Mouse (Mus musculus) intestine, embryonic 15.5 days (tissue): ENCODE results near the gene Tdrd9. TPM values are rescaled to one million over a fixed set of nuclear protein-coding genes. Genes with fewer than 3 reads are reported as not detected.
"Not testable (repeated sequence)": the region's sequence is repeated elsewhere in the genome, so short reads cannot be mapped to it uniquely, and the experiment has no call there.

Source experiments
- ATAC-seq: fragments of 200-750 bp; cut with Nextera tagmentation; 2 replicates; pipeline ENCODE4 v1.8.0; 2017; ENCODE audit warnings: moderate TSS enrichment, moderate library complexity
- H3K27ac ChIP-seq: fragments of 300-500 bp; sonication (generic); 2 replicates; pipeline ENCODE4 v1.5.1; 2015; ENCODE audit warnings: mild to moderate bottlenecking, inconsistent platforms
- H3K27me3 ChIP-seq: fragments of 300-500 bp; sonication (generic); replicated peaks from 2 replicates; pipeline ENCODE4 v1.6.1; 2015; ENCODE audit warnings: inconsistent platforms
- H3K36me3 ChIP-seq: fragments of 300-500 bp; sonication (generic); 2 replicates; pipeline ENCODE4 v1.6.1; 2015; ENCODE audit warnings: inconsistent platforms
- H3K4me1 ChIP-seq: fragments of 300-500 bp; sonication (generic); replicated peaks from 2 replicates; pipeline ENCODE4 v1.6.1; 2015; ENCODE audit warnings: inconsistent platforms
- H3K4me2 ChIP-seq: fragments of 300-500 bp; sonication (generic); replicated peaks from 2 replicates; pipeline ENCODE4 v1.6.1; 2015; ENCODE audit warnings: mild to moderate bottlenecking, inconsistent platforms
- H3K4me3 ChIP-seq: fragments of 300-500 bp; sonication (generic); replicated peaks from 2 replicates; pipeline ENCODE4 v1.5.1; 2015; ENCODE audit warnings: inconsistent platforms
- H3K9ac ChIP-seq: fragments of 300-500 bp; sonication (generic); 2 replicates; pipeline ENCODE4 v1.6.1; 2015; ENCODE audit warnings: inconsistent platforms
- H3K9me3 ChIP-seq: fragments of 300-500 bp; sonication (generic); 2 replicates; pipeline ENCODE4 v1.6.1; 2016; ENCODE audit warnings: inconsistent platforms
- WGBS: fragments of 180-500 bp; shearing (Covaris S2); methylation state at CpG from one replicate; pipeline ENCODE4 v1.1.7; 2015; 5-methylcytosine and 5-hydroxymethylcytosine counted together
- polyA plus RNA-seq: library from polyadenylated mRNA; unstranded; fragments of >200 nt; fragmentation: Nextera tagmentation; extraction: Ambion mirVana; gene quantifications from 2 replicates; pipeline ENCODE4 v1.2.1, GENCODE M21; 2015

Tdrd9 gene
- polyA plus RNA-seq, 1 experiment from 2014 or later, result 0.46 TPM

- H3K4me3 ChIP-seq, H3K27me3 ChIP-seq, H3K9me3 ChIP-seq, H3K9ac ChIP-seq, H3K36me3 ChIP-seq: not testable (repeated sequence)
- WGBS, result 47% methylated on average over 18 of the region's 20 CpGs
- Histone ChIP-seq H3K27ac (peak overlapping the region; percentile 83), H3K4me1 (peaks cover 35% of the 10 kb centered on the region), H3K4me2 (peak overlapping the region; percentile 33)
- ATAC-seq, result peak; percentile 72
Measured at GRCm38 (mm10) chr12:111944065-111944987, 27.0 kb upstream of the Tdrd9 start.

DNA sequence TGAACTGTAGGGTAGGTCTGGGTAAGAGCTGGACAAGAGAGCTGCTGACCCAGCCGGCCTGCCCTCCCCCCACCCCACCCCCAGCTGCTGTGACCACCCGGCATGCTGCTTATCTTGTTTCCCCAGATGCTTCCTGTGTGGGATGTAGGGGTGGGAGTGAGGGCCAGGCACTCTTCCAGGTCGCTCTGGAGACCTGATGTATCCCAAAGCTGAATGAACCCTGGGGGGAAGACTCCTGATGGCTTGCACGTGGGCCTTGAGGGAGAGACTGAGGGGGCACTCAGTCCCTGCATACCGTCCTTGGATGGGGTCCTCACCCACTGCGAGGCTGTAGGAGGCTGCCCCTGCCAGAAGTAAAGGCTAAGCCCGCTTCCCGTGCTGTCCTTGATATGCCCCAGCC lies 26.2 kb upstream of the Tdrd9 start:
- 33% methylated on average over 8 of the region's 8 CpGs for WGBS
- no peak overlapping the region for H3K4me3 ChIP-seq
- H3K4me1 ChIP-seq, result peaks cover 33% of the 10 kb centered on the region
- no peaks in the 10 kb centered on the region for H3K9me3 ChIP-seq
- H3K36me3 ChIP-seq, result no peaks in the 10 kb centered on the region
- H3K27me3 ChIP-seq, result no peaks in the 10 kb centered on the region
- H3K4me2 ChIP-seq, result peak overlapping the region; percentile 14; the same call in 1 of the 2 replicates
- peak overlapping the region; percentile 83 for H3K27ac ChIP-seq
- 0 out of 2 replicates have a peak, but pooled peaks have one; percentile 13 for ATAC-seq
- no peak overlapping the region for H3K9ac ChIP-seq

DNA sequence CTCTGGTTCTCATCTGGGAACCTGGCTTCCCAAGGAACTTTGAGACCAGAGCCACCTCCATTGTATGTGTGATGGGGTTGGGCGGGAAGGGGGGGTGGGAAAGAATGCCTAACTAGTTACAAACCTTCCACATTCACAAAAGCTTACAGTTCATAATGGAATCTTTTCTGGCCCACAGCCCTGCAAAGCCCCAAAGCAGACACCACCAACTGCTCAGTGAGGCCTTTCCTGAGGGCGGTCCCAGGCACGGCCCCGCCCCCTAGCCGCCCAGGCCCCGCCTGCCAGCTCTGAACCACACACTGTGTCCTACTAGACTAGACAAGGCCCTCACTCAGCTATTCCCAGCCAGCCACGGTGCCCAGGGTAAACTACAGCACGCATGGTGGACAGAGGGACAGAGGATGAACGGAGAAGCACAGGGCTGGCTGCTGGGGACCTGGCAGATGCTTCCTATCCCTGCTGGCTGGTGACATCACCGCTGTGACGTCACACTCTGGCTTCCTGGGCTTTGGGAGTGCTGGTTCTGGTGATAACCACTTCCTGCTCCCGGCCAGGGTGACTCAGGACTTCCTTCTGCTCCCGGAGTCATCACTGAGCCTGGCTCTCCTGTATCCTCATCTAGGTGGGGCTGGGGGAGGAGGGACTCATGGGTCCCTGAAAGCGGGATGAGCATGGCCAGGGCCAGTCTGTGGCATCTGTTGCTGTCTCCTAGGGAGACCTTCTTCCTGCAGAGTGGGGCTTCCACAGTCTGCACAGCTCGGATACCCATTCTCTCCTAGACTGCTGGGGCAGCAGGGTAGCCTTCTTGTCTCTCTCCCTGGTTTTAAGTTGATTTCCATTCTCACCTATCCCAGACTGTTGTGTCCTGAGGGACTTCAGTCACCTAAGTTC lies 25.3 kb upstream of the Tdrd9 start:
- not testable (repeated sequence) for H3K27me3 ChIP-seq, H3K9me3 ChIP-seq, H3K36me3 ChIP-seq, H3K4me3 ChIP-seq, H3K9ac ChIP-seq, H3K4me2 ChIP-seq
- WGBS, result 51% methylated on average over 11 of the region's 15 CpGs
- Histone ChIP-seq H3K27ac (peak overlapping the region; percentile 83), H3K4me1 (peaks cover 35% of the 10 kb centered on the region)
- peak; percentile 79 for ATAC-seq

GRCm38 (mm10) chr12:111946716-111947115 lies 24.6 kb upstream of the Tdrd9 start:
- Histone ChIP-seq H3K36me3 (no peaks in the 10 kb centered on the region), H3K4me1 (peaks cover 41% of the 10 kb centered on the region), H3K27me3 (no peaks in the 10 kb centered on the region), H3K4me3 (no peak overlapping the region), H3K27ac (peak overlapping the region; percentile 61; the same call in 1 of the 2 replicates), H3K9me3 (no peaks in the 10 kb centered on the region), H3K4me2 (no peak overlapping the region), H3K9ac (no peak overlapping the region)
- 31% methylated on average over 2 of the region's 2 CpGs for WGBS
- peak; percentile 40; the same call in 1 of the 2 replicates for ATAC-seq

DNA sequence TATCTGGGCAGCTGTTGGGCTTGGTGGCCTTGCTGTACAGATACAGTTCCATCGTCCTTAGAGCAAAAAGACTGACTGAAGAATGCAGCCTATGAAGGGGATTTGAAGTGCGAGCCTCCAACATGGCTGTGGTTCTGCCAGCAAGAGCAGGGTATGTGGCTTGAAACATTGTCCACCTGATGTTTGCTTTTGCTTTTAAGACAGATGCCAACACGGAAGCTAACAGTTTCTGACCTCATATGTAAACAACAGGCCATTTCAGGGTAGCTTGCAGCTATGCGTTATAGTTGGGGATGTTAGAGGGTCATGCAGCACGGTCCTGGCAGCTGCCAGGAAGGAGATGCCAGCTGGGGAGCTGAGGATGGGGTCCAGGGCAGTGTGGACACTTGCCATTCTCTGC lies 20.9 kb upstream of the Tdrd9 start:
- Histone ChIP-seq H3K27ac (no peak overlapping the region), H3K9ac (no peak overlapping the region), H3K9me3 (no peaks in the 10 kb centered on the region), H3K4me2 (no peak overlapping the region), H3K36me3 (no peaks in the 10 kb centered on the region), H3K4me3 (no peak overlapping the region), H3K27me3 (no peaks in the 10 kb centered on the region), H3K4me1 (peaks cover 19% of the 10 kb centered on the region)
- no peak for ATAC-seq
- WGBS, result 55% methylated on average over 5 of the region's 5 CpGs

DNA sequence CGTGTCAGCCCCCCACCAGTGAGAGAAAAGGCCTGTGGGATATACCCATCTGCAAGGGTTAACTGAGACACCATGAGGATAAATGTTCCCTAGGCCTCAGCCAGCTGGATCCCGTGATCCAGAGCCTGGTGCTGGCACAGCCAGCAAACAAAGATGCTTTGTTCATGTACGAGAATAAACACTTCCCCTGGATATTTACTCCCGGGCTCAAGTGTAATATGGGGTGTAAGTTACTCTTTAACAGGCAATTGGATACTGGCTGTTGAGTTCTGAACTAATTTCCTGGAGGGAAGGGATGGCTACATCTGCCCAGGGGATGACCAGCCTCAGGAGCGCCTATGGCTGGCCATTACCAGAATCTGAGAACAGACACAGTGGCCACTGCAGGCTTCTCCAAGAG lies 19.7 kb upstream of the Tdrd9 start:
- Histone ChIP-seq H3K4me3 (no peak overlapping the region), H3K9me3 (no peaks in the 10 kb centered on the region), H3K4me1 (peaks cover 15% of the 10 kb centered on the region), H3K4me2 (no peak overlapping the region), H3K27ac (peak overlapping the region; percentile 67), H3K9ac (no peak overlapping the region), H3K36me3 (no peaks in the 10 kb centered on the region), H3K27me3 (no peaks in the 10 kb centered on the region)
- WGBS, result 32% methylated on average over 5 of the region's 5 CpGs
- peak; percentile 71 for ATAC-seq

- ATAC-seq, result no peak
- Histone ChIP-seq H3K9me3 (no peaks in the 10 kb centered on the region), H3K27me3 (no peaks in the 10 kb centered on the region), H3K27ac (no peak overlapping the region), H3K4me2 (no peak overlapping the region), H3K9ac (no peak overlapping the region), H3K36me3 (peaks cover 18% of the 10 kb centered on the region), H3K4me1 (peaks cover 11% of the 10 kb centered on the region), H3K4me3 (no peak overlapping the region)
- 74% methylated on average over 5 of the region's 5 CpGs for WGBS
Measured at GRCm38 (mm10) chr12:111956173-111956572, 15.2 kb upstream of the Tdrd9 start.

DNA sequence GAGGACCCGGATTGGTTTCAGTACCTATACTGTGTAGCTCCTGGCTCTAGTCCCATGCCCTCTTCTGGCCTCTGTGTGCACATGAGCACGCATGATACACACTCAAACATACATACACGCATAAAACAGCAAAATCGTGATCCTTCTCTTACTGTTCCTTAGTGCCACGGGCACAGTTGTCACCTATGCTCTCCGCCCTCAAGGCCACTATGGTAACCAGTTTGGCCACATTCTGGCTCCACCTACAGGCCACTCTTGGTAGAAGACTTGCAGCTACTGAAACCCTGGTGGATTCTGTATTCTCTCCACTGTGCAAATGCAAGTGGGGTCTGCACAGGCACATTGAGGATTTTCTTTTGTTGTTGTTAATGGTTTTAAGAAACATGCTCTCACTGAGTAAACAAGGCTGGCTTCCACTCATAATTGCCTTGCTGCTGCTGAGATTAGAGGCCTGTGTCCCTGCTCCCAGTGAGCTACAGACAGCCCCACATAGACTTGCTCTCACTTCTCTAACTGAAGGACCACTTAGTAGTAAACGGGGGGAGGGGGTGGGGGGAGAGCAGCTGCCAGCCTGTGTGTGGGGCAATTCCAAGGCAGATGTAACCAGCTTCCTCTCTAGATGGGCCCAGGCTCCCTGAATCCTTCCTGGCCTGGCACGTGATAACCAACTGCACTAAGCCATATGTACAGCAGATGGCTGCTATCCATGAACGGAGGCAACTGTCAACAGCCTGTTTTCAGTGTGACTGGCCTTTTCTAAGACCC lies 13.1 kb upstream of the Tdrd9 start:
- H3K4me2 ChIP-seq, result no peak overlapping the region
- H3K9ac ChIP-seq, result no peak overlapping the region
- no peak overlapping the region for H3K4me3 ChIP-seq
- ATAC-seq, result peak; percentile 87
- peaks cover 24% of the 10 kb centered on the region for H3K36me3 ChIP-seq
- WGBS, result 40% methylated on average over 9 of the region's 9 CpGs
- H3K27ac ChIP-seq, result no peak overlapping the region
- no peaks in the 10 kb centered on the region for H3K4me1 ChIP-seq
- no peaks in the 10 kb centered on the region for H3K27me3 ChIP-seq
- no peaks in the 10 kb centered on the region for H3K9me3 ChIP-seq

DNA sequence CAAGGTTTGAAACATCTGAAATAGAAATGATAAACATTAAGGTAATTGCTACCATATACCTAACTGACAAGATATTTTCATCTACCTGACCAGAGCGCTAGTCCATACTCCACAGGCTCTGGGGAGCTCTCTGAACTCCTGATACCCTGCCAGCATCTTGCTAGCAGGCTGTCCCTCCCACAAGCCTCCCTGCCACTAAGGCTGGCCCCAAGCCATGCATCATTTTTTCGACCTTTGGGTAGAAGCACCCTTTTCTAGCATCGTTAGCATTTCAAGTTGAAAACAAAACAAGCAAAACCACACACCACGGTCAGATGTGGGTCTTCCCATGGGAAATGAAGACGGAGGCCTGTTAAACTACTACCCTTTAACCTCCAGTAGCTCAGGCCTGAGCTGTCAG lies 8.0 kb upstream of the Tdrd9 start:
- Histone ChIP-seq H3K4me2 (no peak overlapping the region), H3K9ac (0 out of 2 replicates have a peak overlapping the region, but pooled peaks have one; percentile 9), H3K4me1 (0 out of 2 replicates have a peak, but pooled peaks cover 9% of the 10 kb centered on the region), H3K9me3 (no peaks in the 10 kb centered on the region), H3K27me3 (no peaks in the 10 kb centered on the region), H3K27ac (no peak overlapping the region), H3K4me3 (no peak overlapping the region), H3K36me3 (peaks cover 24% of the 10 kb centered on the region)
- WGBS, result 89% methylated on average over 5 of the region's 5 CpGs
- ATAC-seq, result no peak

DNA sequence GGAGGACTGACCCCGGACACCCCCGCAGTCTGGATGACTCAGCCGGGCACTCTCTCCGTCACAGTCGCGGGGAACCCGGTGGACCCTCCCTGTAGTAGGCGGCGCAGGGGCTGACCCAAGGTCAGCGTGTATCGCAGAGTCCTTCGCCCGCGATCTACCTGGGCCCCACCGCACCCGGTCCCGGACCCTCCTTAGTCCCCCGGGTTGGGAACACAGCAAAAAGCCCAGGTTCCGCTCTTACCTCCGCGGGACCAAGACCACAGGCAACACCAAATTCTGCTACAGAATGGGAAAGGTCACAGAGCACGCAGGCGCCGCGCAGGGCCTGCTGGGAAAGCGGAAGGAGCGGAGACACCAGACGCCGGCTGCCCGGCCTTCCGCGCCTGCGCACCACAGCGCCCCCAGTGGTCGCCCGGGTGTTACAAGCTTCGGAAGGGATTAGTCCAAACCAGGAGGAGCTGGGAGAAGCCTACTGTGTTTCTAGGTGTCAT lies 4.6 kb upstream of the Tdrd9 start, which contains the start of gene Atp5mpl:
TSS of gene Atp5mpl (minus strand) at position 295 of the 491 bp plus-strand sequence.
- H3K36me3 ChIP-seq, result 0 out of 2 replicates have a peak, but pooled peaks cover 1% of the 10 kb centered on the region

DNA sequence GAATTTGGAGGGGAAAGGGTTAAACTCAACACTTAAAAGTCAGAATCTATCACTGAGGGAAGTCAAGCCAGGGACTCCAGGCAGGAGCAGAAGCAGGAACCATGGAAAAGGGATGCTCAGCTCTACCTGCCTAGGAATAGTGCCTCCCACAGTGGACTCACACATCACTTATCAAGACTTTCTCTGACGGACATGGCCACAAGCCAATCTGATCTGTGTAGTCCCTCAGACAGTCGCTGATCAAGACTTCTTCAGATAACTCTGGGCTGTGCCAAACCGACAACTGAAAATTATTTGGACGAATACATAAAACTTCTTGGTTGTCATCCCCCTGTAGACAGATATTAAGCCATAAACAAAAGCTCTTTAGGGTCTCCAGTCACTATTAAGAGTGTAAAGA lies 1.3 kb upstream of the Tdrd9 start:
- Histone ChIP-seq H3K9ac (no peak overlapping the region), H3K4me2 (no peak overlapping the region), H3K4me3 (no peak overlapping the region), H3K36me3 (no peaks in the 10 kb centered on the region), H3K27ac (no peak overlapping the region), H3K4me1 (0 out of 2 replicates have a peak, but pooled peaks cover 9% of the 10 kb centered on the region), H3K27me3 (no peaks in the 10 kb centered on the region), H3K9me3 (no peaks in the 10 kb centered on the region)
- ATAC-seq, result no peak
- 76% methylated on average over 4 of the region's 4 CpGs for WGBS

More for the DNA sequence above, 4.6 kb upstream of the Tdrd9 start, which contains the start of gene Atp5mpl:
- Histone ChIP-seq H3K27ac (peak within 1 kb of the TSS; percentile 59; the same call in 1 of the 2 replicates), H3K9me3 (no peaks in the 10 kb centered on the region), H3K9ac (peak within 1 kb of the TSS; percentile 83), H3K4me3 (peak within 1 kb of the TSS; percentile 74), H3K27me3 (no peaks in the 10 kb centered on the region), H3K4me2 (peak within 1 kb of the TSS; percentile 74), H3K4me1 (0 out of 2 replicates have a peak, but pooled peaks cover 9% of the 10 kb centered on the region)
- under 1% methylated on average over 37 of the region's 37 CpGs for WGBS
- peak; percentile 96 for ATAC-seq
